Mouse (Mus musculus): ENCODE data around the gene Lamb3. TPM values are rescaled to one million over a fixed set of nuclear protein-coding genes. Genes with fewer than 3 reads are reported as not detected.
A peak's percentile ranks its signal among the peaks of the same experiment; 100 is the strongest.

Lamb3 gene
- polyA plus RNA-seq, 1 experiment from 2014 or later, result 0.81 TPM

GRCm38 (mm10) chr1:193319721-193320120 is 112.2 kb downstream of the Lamb3 start:
- 85% methylated on average over 3 of the region's 3 CpGs for WGBS
- Histone ChIP-seq H3K4me3 (no peak overlapping the region), H3K4me1 (peaks cover 5% of the 10 kb centered on the region; the same call in 1 of the 2 replicates), H3K27ac (no peak overlapping the region), H3K9me3 (replicated peaks) (no peaks in the 10 kb centered on the region), H3K36me3 (no peaks in the 10 kb centered on the region), H3K27me3 (ENCODE audit: low read depth, poor library complexity, severe bottlenecking) (no peaks in the 10 kb centered on the region)
- no peak for DNase-seq (ENCODE audit: low spot score)

GRCm38 (mm10) chr1:193320398-193320797 is 112.9 kb downstream of the Lamb3 start:
- 87% methylated on average over 8 of the region's 8 CpGs for whole genome bisulfite sequencing
- Histone ChIP-seq H3K4me3 (no peak overlapping the region), H3K36me3 (no peaks in the 10 kb centered on the region), H3K9me3 (replicated peaks) (no peaks in the 10 kb centered on the region), H3K4me1 (peaks cover 5% of the 10 kb centered on the region; the same call in 1 of the 2 replicates), H3K27ac (no peak overlapping the region), H3K27me3 (ENCODE audit: low read depth, poor library complexity, severe bottlenecking) (no peaks in the 10 kb centered on the region)
- DNase-seq (ENCODE audit: low spot score), result no peak

GRCm38 (mm10) chr1:193323686-193324085 is 116.2 kb downstream of the Lamb3 start:
- WGBS, result 92% methylated on average over 6 of the region's 6 CpGs
- H3K9me3 ChIP-seq (replicated peaks), result no peaks in the 10 kb centered on the region
- no peaks in the 10 kb centered on the region for H3K36me3 ChIP-seq
- no peak overlapping the region for H3K4me3 ChIP-seq
- H3K27me3 ChIP-seq (ENCODE audit: low read depth, poor library complexity, severe bottlenecking), result no peaks in the 10 kb centered on the region
- H3K27ac ChIP-seq, result no peak overlapping the region
- no peak for DNase-seq (ENCODE audit: low spot score)
- peaks cover 2% of the 10 kb centered on the region; the same call in 1 of the 2 replicates for H3K4me1 ChIP-seq

GRCm38 (mm10) chr1:193324224-193324623 is 116.7 kb downstream of the Lamb3 start:
- no peaks in the 10 kb centered on the region for H3K36me3 ChIP-seq
- no peak overlapping the region for H3K4me3 ChIP-seq
- peaks cover 2% of the 10 kb centered on the region; the same call in 1 of the 2 replicates for H3K4me1 ChIP-seq
- no peaks in the 10 kb centered on the region for H3K9me3 ChIP-seq (replicated peaks)
- no peak overlapping the region for H3K27ac ChIP-seq
- 43% methylated on average over 2 of the region's 2 CpGs for WGBS
- peak; percentile 56 for DNase-seq (ENCODE audit: low spot score)
- H3K27me3 ChIP-seq (ENCODE audit: low read depth, poor library complexity, severe bottlenecking), result no peaks in the 10 kb centered on the region

GRCm38 (mm10) chr1:193325891-193326290 is 118.4 kb downstream of the Lamb3 start:
- no peak overlapping the region for H3K4me3 ChIP-seq
- no peaks in the 10 kb centered on the region for H3K36me3 ChIP-seq
- no peak for DNase-seq (ENCODE audit: low spot score)
- H3K27me3 ChIP-seq (ENCODE audit: low read depth, poor library complexity, severe bottlenecking), result no peaks in the 10 kb centered on the region
- no peaks in the 10 kb centered on the region for H3K9me3 ChIP-seq (replicated peaks)
- peaks cover 10% of the 10 kb centered on the region for H3K4me1 ChIP-seq
- WGBS, result 92% methylated on average over 6 of the region's 6 CpGs
- no peak overlapping the region for H3K27ac ChIP-seq

GRCm38 (mm10) chr1:193326456-193327145 is 119.1 kb downstream of the Lamb3 start:
- Histone ChIP-seq H3K27me3 (ENCODE audit: low read depth, poor library complexity, severe bottlenecking) (no peaks in the 10 kb centered on the region), H3K27ac (no peak overlapping the region)

GRCm38 (mm10) chr1:193327216-193327615 is 119.7 kb downstream of the Lamb3 start:
- H3K4me3 ChIP-seq, result no peak overlapping the region
- H3K4me1 ChIP-seq, result peaks cover 10% of the 10 kb centered on the region
- 80% methylated on average over 1 of the region's 1 CpGs for WGBS
- H3K27ac ChIP-seq, result no peak overlapping the region
- no peaks in the 10 kb centered on the region for H3K9me3 ChIP-seq (replicated peaks)
- DNase-seq (ENCODE audit: low spot score), result no peak
- H3K27me3 ChIP-seq (ENCODE audit: low read depth, poor library complexity, severe bottlenecking), result no peaks in the 10 kb centered on the region
- no peaks in the 10 kb centered on the region for H3K36me3 ChIP-seq

More at GRCm38 (mm10) chr1:193326456-193327145, 119.1 kb downstream of the Lamb3 start:
- no peaks in the 10 kb centered on the region for H3K36me3 ChIP-seq
- H3K4me3 ChIP-seq, result no peak overlapping the region
- peaks cover 10% of the 10 kb centered on the region for H3K4me1 ChIP-seq
- 71% methylated on average over 7 of the region's 7 CpGs for WGBS
- DNase-seq (ENCODE audit: low spot score), result no peak
- H3K9me3 ChIP-seq (replicated peaks), result no peaks in the 10 kb centered on the region

GRCm38 (mm10) chr1:193327686-193328085 is 120.2 kb downstream of the Lamb3 start:
- H3K4me3 ChIP-seq, result no peak overlapping the region
- no peak overlapping the region for H3K27ac ChIP-seq
- no peaks in the 10 kb centered on the region for H3K9me3 ChIP-seq (replicated peaks)
- H3K36me3 ChIP-seq, result no peaks in the 10 kb centered on the region
- DNase-seq (ENCODE audit: low spot score), result no peak
- 82% methylated on average over 5 of the region's 5 CpGs for WGBS
- peaks cover 10% of the 10 kb centered on the region for H3K4me1 ChIP-seq
- no peaks in the 10 kb centered on the region for H3K27me3 ChIP-seq (ENCODE audit: low read depth, poor library complexity, severe bottlenecking)

- no peak overlapping the region for H3K4me3 ChIP-seq
- peaks cover 14% of the 10 kb centered on the region for H3K4me1 ChIP-seq
- no peaks in the 10 kb centered on the region for H3K36me3 ChIP-seq
- H3K9me3 ChIP-seq (replicated peaks), result no peaks in the 10 kb centered on the region
- WGBS, result 88% methylated on average over 9 of the region's 9 CpGs
- H3K27ac ChIP-seq, result no peak overlapping the region
- H3K27me3 ChIP-seq (ENCODE audit: low read depth, poor library complexity, severe bottlenecking), result no peaks in the 10 kb centered on the region
- no peak for DNase-seq (ENCODE audit: low spot score)
These were observed 122.1 kb downstream of the Lamb3 start for GRCm38 (mm10) chr1:193329557-193329956.

GRCm38 (mm10) chr1:193330172-193330571 is 122.7 kb downstream of the Lamb3 start:
- no peak overlapping the region for H3K4me3 ChIP-seq
- no peaks in the 10 kb centered on the region for H3K36me3 ChIP-seq
- no peak overlapping the region for H3K27ac ChIP-seq
- no peaks in the 10 kb centered on the region for H3K27me3 ChIP-seq (ENCODE audit: low read depth, poor library complexity, severe bottlenecking)
- peak; percentile 53 for DNase-seq (ENCODE audit: low spot score)
- peaks cover 18% of the 10 kb centered on the region for H3K4me1 ChIP-seq
- H3K9me3 ChIP-seq (replicated peaks), result no peaks in the 10 kb centered on the region
- 42% methylated on average over 10 of the region's 10 CpGs for WGBS

- WGBS, result 83% methylated on average over 7 of the region's 7 CpGs
- no peak for DNase-seq (ENCODE audit: low spot score)
- 0 out of 2 replicates have a peak overlapping the region, but pooled peaks have one; percentile 14 for H3K27ac ChIP-seq
- peaks cover 18% of the 10 kb centered on the region for H3K4me1 ChIP-seq
- no peaks in the 10 kb centered on the region for H3K36me3 ChIP-seq
- H3K4me3 ChIP-seq, result no peak overlapping the region
- no peaks in the 10 kb centered on the region for H3K9me3 ChIP-seq (replicated peaks)
- no peaks in the 10 kb centered on the region for H3K27me3 ChIP-seq (ENCODE audit: low read depth, poor library complexity, severe bottlenecking)
These were observed 123.1 kb downstream of the Lamb3 start for GRCm38 (mm10) chr1:193330626-193331025.

GRCm38 (mm10) chr1:193332018-193332417 is 124.5 kb downstream of the Lamb3 start:
- Histone ChIP-seq H3K27ac (no peak overlapping the region), H3K4me3 (no peak overlapping the region), H3K27me3 (ENCODE audit: low read depth, poor library complexity, severe bottlenecking) (no peaks in the 10 kb centered on the region), H3K36me3 (no peaks in the 10 kb centered on the region), H3K4me1 (peaks cover 15% of the 10 kb centered on the region), H3K9me3 (replicated peaks) (no peaks in the 10 kb centered on the region)
- no peak for DNase-seq (ENCODE audit: low spot score)
- 88% methylated on average over 13 of the region's 13 CpGs for WGBS

GRCm38 (mm10) chr1:193332671-193333070 is 125.2 kb downstream of the Lamb3 start:
- no peaks in the 10 kb centered on the region for H3K27me3 ChIP-seq (ENCODE audit: low read depth, poor library complexity, severe bottlenecking)
- no peak overlapping the region for H3K27ac ChIP-seq
- no peaks in the 10 kb centered on the region for H3K36me3 ChIP-seq
- H3K9me3 ChIP-seq (replicated peaks), result no peaks in the 10 kb centered on the region
- no peak for DNase-seq (ENCODE audit: low spot score)
- H3K4me3 ChIP-seq, result no peak overlapping the region
- 85% methylated on average over 1 of the region's 1 CpGs for WGBS
- H3K4me1 ChIP-seq, result peaks cover 15% of the 10 kb centered on the region

Data from limb, embryonic 10.5 days (tissue).